28 mouse cellular contexts compared by ENCODE assay signal in the genomic region with DNA sequence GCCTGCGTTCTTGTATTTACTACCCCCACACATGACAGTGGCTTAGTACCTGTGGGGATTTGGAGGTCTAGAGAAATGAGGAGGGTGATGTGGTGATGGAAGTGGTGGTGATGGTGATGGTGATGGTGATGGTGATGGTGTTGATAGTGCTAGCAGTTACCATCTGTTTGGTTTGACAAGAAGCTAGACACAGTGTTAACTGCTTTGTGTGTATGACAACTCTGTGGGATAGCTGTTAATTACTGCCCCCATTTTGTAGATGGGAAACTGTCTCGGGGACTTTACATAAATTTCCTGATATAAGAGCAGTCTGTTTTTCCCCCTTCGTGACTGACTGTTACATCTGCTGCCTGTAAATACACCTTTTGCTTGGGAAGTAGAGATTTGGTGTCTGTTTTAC.
A peak's percentile ranks its signal among the peaks of the same experiment; 100 is the strongest.
DNase-seq lines count a peak whose midpoint lies in the region; ATAC-seq and TF ChIP-seq lines count a peak whose summit lies in the region.
"Had no signal": no experiment of that assay in that cellular context is flagged by ENCODE, and none has a peak within 500 bp of the region (broad histone marks: within the 10 kb centered on the region; RNA-seq: fewer than 3 reads in every experiment).

No protein-coding gene starts in this region.

- H3K9me3 ChIP-seq in forebrain, embryonic 14.5 days (replicated peaks; ENCODE audit: control insufficient read depth, low read length) = no peaks in the 10 kb centered on the region
- H3K9me3 ChIP-seq in forebrain, postnatal 0 days (ENCODE audit: low read length) = no peaks in the 10 kb centered on the region
- H3K9me3 ChIP-seq in midbrain, embryonic 11.5 days (ENCODE audit: control insufficient read depth, low read length) = no peaks in the 10 kb centered on the region
- H3K9me3 ChIP-seq in midbrain, embryonic 10.5 days (replicated peaks) = no peaks in the 10 kb centered on the region
- H3K9me3 ChIP-seq: embryonic facial prominence, embryonic 12.5 days; embryonic facial prominence, embryonic 15.5 days; heart, embryonic 10.5 days; heart, embryonic 13.5 days had no signal

- ATAC-seq in forebrain, embryonic 14.5 days = peak; percentile 65; the same call in 1 of the 2 replicates
- no peak for ATAC-seq in forebrain, postnatal 0 days
- no peak for ATAC-seq in midbrain, embryonic 11.5 days (ENCODE audit: low FRiP score)
- ATAC-seq: hindbrain, postnatal 0 days; inflammation-experienced regulatory T-cells, adult 6 months; intestine, embryonic 16.5 days; Patski had no signal

- DNase-seq in forebrain, embryonic 14.5 days (ENCODE audit: low spot score) = peak; percentile 54
- DNase-seq in forebrain, postnatal 0 days = no peak
- DNase-seq in layer of hippocampus, adult 2 months (ENCODE audit: low spot score in 2 of 2) = no peak
- DNase-seq in layer of hippocampus, postnatal 14 days (ENCODE audit: low spot score in 2 of 2) = no peak
- peak; percentile 31 for DNase-seq in midbrain, embryonic 11.5 days (ENCODE audit: low spot score, missing footprints)
- no peak for DNase-seq in midbrain, embryonic 10.5 days (ENCODE audit: low spot score)
- DNase-seq: adrenal gland, postnatal 10 days; adrenal gland, postnatal 36 days; B cell, adult 2 months; cerebellum, adult 11 months; cerebellum, adult 9-11 months; cerebellum, postnatal 25 days; gastrocnemius, postnatal 10 days; gastrocnemius, postnatal 36 days; heart, adult 2 months; heart, postnatal 14 days; heart, postnatal 4 days had no signal

- no peak overlapping the region for H3K27ac ChIP-seq in forebrain, embryonic 14.5 days (ENCODE audit: low read depth, low read length)
- H3K27ac ChIP-seq in forebrain, postnatal 0 days (ENCODE audit: low read depth, low read length) = no peak overlapping the region
- 0 out of 2 replicates have a peak overlapping the region, but pooled peaks have one; percentile 5 for H3K27ac ChIP-seq in layer of hippocampus, adult 2 months
- H3K27ac ChIP-seq in midbrain, embryonic 11.5 days (ENCODE audit: low read depth, low read length) = no peak overlapping the region
- no peak overlapping the region for H3K27ac ChIP-seq in midbrain, embryonic 10.5 days (replicated peaks)
- H3K27ac ChIP-seq: embryonic facial prominence, embryonic 12.5 days; embryonic facial prominence, embryonic 15.5 days; heart, adult 2 months; heart, embryonic 10.5 days; heart, embryonic 13.5 days; hindbrain, embryonic 14.5 days; hindbrain, postnatal 0 days had no signal

- H3K36me3 ChIP-seq in forebrain, embryonic 14.5 days (ENCODE audit: control insufficient read depth, insufficient read depth, low read length) = peaks cover 16% of the 10 kb centered on the region
- peaks cover 10% of the 10 kb centered on the region for H3K36me3 ChIP-seq in forebrain, postnatal 0 days (ENCODE audit: insufficient read depth)
- H3K36me3 ChIP-seq in midbrain, embryonic 11.5 days (ENCODE audit: control insufficient read depth, insufficient read depth, low read length) = no peaks in the 10 kb centered on the region
- H3K36me3 ChIP-seq in midbrain, embryonic 10.5 days = peaks cover 21% of the 10 kb centered on the region
- H3K36me3 ChIP-seq: embryonic facial prominence, embryonic 12.5 days; embryonic facial prominence, embryonic 15.5 days; G1E; heart, embryonic 10.5 days; heart, embryonic 13.5 days had no signal

- H3K27me3 ChIP-seq in forebrain, embryonic 14.5 days (replicated peaks; ENCODE audit: control insufficient read depth, insufficient read depth, low read length) = no peaks in the 10 kb centered on the region
- no peaks in the 10 kb centered on the region for H3K27me3 ChIP-seq in forebrain, postnatal 0 days (ENCODE audit: insufficient read depth, low read length)
- H3K27me3 ChIP-seq in midbrain, embryonic 11.5 days (ENCODE audit: control insufficient read depth, insufficient read depth, low read length) = no peaks in the 10 kb centered on the region
- H3K27me3 ChIP-seq in midbrain, embryonic 10.5 days (ENCODE audit: low read depth, poor library complexity, severe bottlenecking) = no peaks in the 10 kb centered on the region
- H3K27me3 ChIP-seq: CH12.LX; embryonic facial prominence, embryonic 12.5 days; embryonic facial prominence, embryonic 15.5 days; heart, embryonic 13.5 days; Patski had no signal

- H3K4me1 ChIP-seq in forebrain, embryonic 14.5 days (ENCODE audit: control insufficient read depth, insufficient read depth, low read length) = peaks cover 7% of the 10 kb centered on the region; the same call in 1 of the 2 replicates
- H3K4me1 ChIP-seq in forebrain, postnatal 0 days (ENCODE audit: insufficient read depth) = no peaks in the 10 kb centered on the region
- H3K4me1 ChIP-seq in midbrain, embryonic 11.5 days (ENCODE audit: control insufficient read depth, insufficient read depth, low read length) = no peaks in the 10 kb centered on the region
- H3K4me1 ChIP-seq in midbrain, embryonic 10.5 days = peaks cover 9% of the 10 kb centered on the region
- H3K4me1 ChIP-seq: embryonic facial prominence, embryonic 12.5 days; embryonic facial prominence, embryonic 15.5 days had no signal

- no peak for TF ChIP-seq CTCF in forebrain, postnatal 0 days (IDR thresholded peaks at IDR 0.05; ENCODE audit: low read depth)
- no peak for TF ChIP-seq CTCF in layer of hippocampus, adult 2 months (conservative IDR thresholded peaks at IDR 0.05)

- no peak overlapping the region for H3K4me2 ChIP-seq in forebrain, embryonic 14.5 days (ENCODE audit: low read length)
- H3K4me2 ChIP-seq in forebrain, postnatal 0 days (ENCODE audit: low read depth) = no peak overlapping the region
- no peak overlapping the region for H3K4me2 ChIP-seq in midbrain, embryonic 11.5 days
- H3K4me2 ChIP-seq: embryonic facial prominence, embryonic 12.5 days; embryonic facial prominence, embryonic 15.5 days; heart, embryonic 13.5 days; hindbrain, embryonic 14.5 days had no signal

- WGBS in forebrain, embryonic 14.5 days = 55% methylated on average over 3 of the region's 3 CpGs
- WGBS in forebrain, postnatal 0 days = 56% methylated on average over 3 of the region's 3 CpGs
- 87% methylated on average over 3 of the region's 3 CpGs for WGBS in midbrain, embryonic 11.5 days
- WGBS in midbrain, embryonic 10.5 days = 78% methylated on average over 3 of the region's 3 CpGs

- H3K4me3 ChIP-seq in forebrain, embryonic 14.5 days (ENCODE audit: low read depth, low read length) = no peak overlapping the region
- H3K4me3 ChIP-seq in forebrain, postnatal 0 days (ENCODE audit: low read depth, low read length) = no peak overlapping the region
- no peak overlapping the region for H3K4me3 ChIP-seq in layer of hippocampus, adult 2 months
- H3K4me3 ChIP-seq in midbrain, embryonic 11.5 days (ENCODE audit: low read depth, low read length) = no peak overlapping the region
- H3K4me3 ChIP-seq in midbrain, embryonic 10.5 days = no peak overlapping the region
- H3K4me3 ChIP-seq: embryonic facial prominence, embryonic 12.5 days; embryonic facial prominence, embryonic 15.5 days; heart, adult 2 months; heart, embryonic 10.5 days; heart, embryonic 13.5 days had no signal

- H3K9ac ChIP-seq in forebrain, embryonic 14.5 days (ENCODE audit: low read length) = no peak overlapping the region
- no peak overlapping the region for H3K9ac ChIP-seq in forebrain, postnatal 0 days
- no peak overlapping the region for H3K9ac ChIP-seq in midbrain, embryonic 11.5 days (ENCODE audit: low read length)
- H3K9ac ChIP-seq: embryonic facial prominence, embryonic 12.5 days; embryonic facial prominence, embryonic 15.5 days; heart, embryonic 13.5 days; hindbrain, embryonic 14.5 days had no signal

Comparison
In these comparisons a context has a peak if more than half of its experiments do, and no peak if none do; other contexts are left out.
1. DNase-seq: peak in forebrain, embryonic 14.5 days (single experiment) and midbrain, embryonic 11.5 days (single experiment); none in forebrain, postnatal 0 days (single experiment), layer of hippocampus, adult 2 months (0 of 2), layer of hippocampus, postnatal 14 days (0 of 2) and midbrain, embryonic 10.5 days (single experiment).